Mouse (Mus musculus) yolk sac, embryonic 10.5 days (tissue): ENCODE results near the gene Hddc2.
"Not testable (repeated sequence)": the region's sequence is repeated elsewhere in the genome, so short reads cannot be mapped to it uniquely, and the experiment has no call there.

ENCODE experiments used
- DNase-seq: peaks from one replicate; pipeline ENCODE4 v3.0.0-alpha.2; 2017; ENCODE audit warnings: low spot score

Hddc2 gene

DNA sequence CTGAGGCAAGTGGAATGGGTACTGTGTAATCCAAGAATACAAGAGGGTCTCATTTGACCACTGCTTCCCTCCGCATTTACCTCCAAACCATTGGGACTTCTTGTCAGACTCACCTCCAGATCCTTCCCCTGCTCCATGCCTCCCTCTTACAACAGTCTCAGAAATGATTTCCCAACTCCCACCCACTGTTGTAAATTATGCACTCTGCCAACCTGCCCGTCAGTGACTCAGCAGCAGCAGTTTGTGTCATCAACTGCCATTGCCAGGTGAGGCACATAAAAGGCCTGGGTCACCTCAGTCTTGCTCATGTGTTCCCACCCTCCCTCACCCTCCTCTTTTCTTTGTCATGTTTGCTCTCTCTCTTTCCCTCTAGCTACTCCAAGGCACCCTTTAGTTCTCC, 41.0 kb downstream of the Hddc2 start:
- no peak for DNase-seq

DNA sequence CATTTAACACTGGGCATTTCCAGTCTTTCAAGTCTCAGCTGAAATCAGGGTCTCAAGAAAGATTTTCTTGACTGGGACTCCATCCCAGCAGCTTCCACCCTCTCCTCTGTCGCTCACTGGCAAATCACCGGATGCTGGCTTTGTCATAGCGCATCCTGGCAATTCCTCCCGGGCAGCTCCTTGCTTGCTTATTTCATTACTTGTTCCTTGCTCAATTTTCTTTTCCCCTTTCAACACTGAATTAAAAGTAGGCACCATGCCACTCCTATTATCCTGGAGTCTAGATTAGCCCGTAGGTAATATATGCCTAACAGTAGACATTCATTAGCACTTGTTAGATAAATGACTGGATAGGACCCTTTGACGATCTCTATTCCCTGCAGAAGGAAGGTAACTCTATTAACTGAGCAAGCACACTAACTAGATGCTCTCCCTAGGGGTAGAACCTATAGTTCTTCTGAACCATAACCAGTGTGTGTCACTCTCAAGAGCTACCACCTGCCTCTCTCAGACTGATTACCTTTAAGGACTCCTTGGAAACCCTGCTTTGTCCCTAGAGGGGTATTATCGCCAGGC, 41.8 kb downstream of the Hddc2 start:
- no peak for DNase-seq

DNA sequence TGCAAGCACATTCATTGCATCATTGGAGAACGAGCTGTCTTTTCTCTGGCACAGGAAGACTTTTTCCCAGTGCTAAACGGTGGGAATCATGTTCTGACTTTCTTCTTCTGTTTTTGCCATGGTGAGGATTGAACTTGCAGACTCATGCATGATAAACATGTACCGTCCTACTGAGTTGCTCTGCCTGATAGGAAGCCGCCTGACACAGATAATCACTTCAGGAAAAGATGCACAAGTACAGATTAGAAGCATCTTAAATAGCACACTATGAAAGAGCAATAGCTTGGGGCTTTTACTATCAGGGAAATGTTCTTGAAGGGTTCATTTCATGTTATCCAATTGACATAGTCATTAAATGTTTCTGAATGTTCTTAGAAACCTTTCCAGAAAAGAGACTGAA, 46.6 kb downstream of the Hddc2 start:
- no peak for DNase-seq

GRCm38 (mm10) chr10:31370200-31370599, 57.0 kb downstream of the Hddc2 start:
- DNase-seq = not testable (repeated sequence)
